Mouse (Mus musculus) liver, embryonic 11.5 days (tissue): ENCODE measurements around the gene Grin2c. TPM values are rescaled to one million over a fixed set of nuclear protein-coding genes. Genes with fewer than 3 reads are reported as not detected.

Experiments used
- ATAC-seq: fragments of 200-750 bp; cut with Nextera tagmentation; replicated peaks from 2 replicates; pipeline ENCODE4 v1.8.0; 2017; ENCODE audit warnings: moderate number of reproducible peaks, mild to moderate bottlenecking, moderate TSS enrichment, moderate library complexity; ENCODE audit not compliant: low FRiP score
- DNase-seq: peaks from one replicate; pipeline ENCODE4 v3.0.0-alpha.2; 2017; ENCODE audit warnings: low spot score
- H3K27ac ChIP-seq: fragments of 300-500 bp; sonication (generic); 2 replicates; pipeline ENCODE4 v1.5.1; 2014; ENCODE audit warnings: mild to moderate bottlenecking, low read depth, low read length, control low read depth
- H3K27me3 ChIP-seq: fragments of 300-500 bp; sonication (generic); replicated peaks from 2 replicates; pipeline ENCODE4 v1.6.1; 2014; ENCODE audit warnings: low read length, mixed read lengths; ENCODE audit not compliant: control insufficient read depth, insufficient read depth
- H3K36me3 ChIP-seq: fragments of 300-500 bp; sonication (generic); 2 replicates; pipeline ENCODE4 v1.6.1; 2014; ENCODE audit warnings: mild to moderate bottlenecking, low read length, moderate library complexity, mixed read lengths; ENCODE audit not compliant: control insufficient read depth, insufficient read depth
- H3K4me1 ChIP-seq: fragments of 300-500 bp; sonication (generic); replicated peaks from 2 replicates; pipeline ENCODE4 v1.6.1; 2014; ENCODE audit warnings: low read length, mixed read lengths; ENCODE audit not compliant: control insufficient read depth, insufficient read depth
- H3K4me2 ChIP-seq: fragments of 300-500 bp; sonication (generic); 2 replicates; pipeline ENCODE4 v1.6.1; 2014; ENCODE audit warnings: mild to moderate bottlenecking, control low read depth, moderate library complexity
- H3K4me3 ChIP-seq: fragments of 300-500 bp; sonication (generic); 2 replicates; pipeline ENCODE4 v1.5.1; 2014; ENCODE audit warnings: low read depth, low read length, control low read depth
- H3K9ac ChIP-seq: fragments of 300-500 bp; sonication (generic); 2 replicates; pipeline ENCODE4 v1.6.1; 2014; ENCODE audit warnings: low read depth, low read length, control low read depth
- H3K9me3 ChIP-seq: fragments of 300-500 bp; sonication (generic); 2 replicates; pipeline ENCODE4 v1.6.1; 2016; ENCODE audit warnings: low read length, inconsistent platforms, mixed read lengths; ENCODE audit not compliant: control insufficient read depth
- WGBS: fragments of 180-500 bp; shearing (Covaris S2); extraction: QIAGEN DNeasy Blood & Tissue Kit; methylation state at CpG from one replicate; pipeline ENCODE4 v1.1.7; 2014; 5-methylcytosine and 5-hydroxymethylcytosine counted together
- polyA plus RNA-seq: library from polyadenylated mRNA; unstranded; fragments of >200 nt; fragmentation: Nextera tagmentation; extraction: Ambion mirVana; gene quantifications from 2 replicates; pipeline ENCODE4 v1.2.1, GENCODE M21; 2014

The Grin2c gene
- polyA plus RNA-seq, 1 experiment from 2014 or later, result 0.89 TPM

- Histone ChIP-seq H3K27me3 (peaks cover 6% of the 10 kb centered on the region), H3K36me3 (no peaks in the 10 kb centered on the region; the same call in 1 of the 2 replicates), H3K4me1 (peaks cover 26% of the 10 kb centered on the region), H3K9me3 (no peaks in the 10 kb centered on the region), H3K4me2 (no peak overlapping the region), H3K4me3 (no peak overlapping the region), H3K9ac (no peak overlapping the region), H3K27ac (no peak overlapping the region)
- DNase-seq (no peak), ATAC-seq (no peak)
- WGBS, result 71% methylated on average over 10 of the region's 10 CpGs
Observed at GRCm38 (mm10) chr11:115272894-115273498, 6.0 kb upstream of the Grin2c start.

- WGBS, result 71% methylated on average over 10 of the region's 10 CpGs
- Histone ChIP-seq H3K27ac (no peak overlapping the region), H3K4me3 (no peak overlapping the region), H3K27me3 (peaks cover 21% of the 10 kb centered on the region), H3K9ac (no peak overlapping the region), H3K9me3 (no peaks in the 10 kb centered on the region), H3K36me3 (no peaks in the 10 kb centered on the region; the same call in 1 of the 2 replicates), H3K4me2 (no peak overlapping the region), H3K4me1 (peaks cover 27% of the 10 kb centered on the region)
- no peak for DNase-seq
- ATAC-seq, result no peak
Observed at GRCm38 (mm10) chr11:115271481-115271880, 4.4 kb upstream of the Grin2c start.

- Histone ChIP-seq H3K9ac (no peak overlapping the region), H3K9me3 (no peaks in the 10 kb centered on the region), H3K36me3 (no peaks in the 10 kb centered on the region; the same call in 1 of the 2 replicates), H3K27me3 (peaks cover 26% of the 10 kb centered on the region), H3K4me3 (no peak overlapping the region), H3K4me2 (no peak overlapping the region), H3K27ac (no peak overlapping the region), H3K4me1 (peaks cover 24% of the 10 kb centered on the region)
- 80% methylated on average over 9 of the region's 9 CpGs for WGBS
- no peak for DNase-seq
- no peak for ATAC-seq
Observed at GRCm38 (mm10) chr11:115271052-115271451, 4.0 kb upstream of the Grin2c start.

GRCm38 (mm10) chr11:115270148-115270861 is 3.3 kb upstream of the Grin2c start:
- Histone ChIP-seq H3K36me3 (no peaks in the 10 kb centered on the region; the same call in 1 of the 2 replicates), H3K4me1 (peaks cover 17% of the 10 kb centered on the region), H3K27ac (no peak overlapping the region), H3K4me3 (no peak overlapping the region), H3K9me3 (no peaks in the 10 kb centered on the region), H3K9ac (no peak overlapping the region), H3K4me2 (no peak overlapping the region), H3K27me3 (peaks cover 33% of the 10 kb centered on the region)
- ATAC-seq, result no peak
- 42% methylated on average over 19 of the region's 19 CpGs for WGBS
- peak; percentile 77 for DNase-seq

GRCm38 (mm10) chr11:115269330-115270066 is 2.5 kb upstream of the Grin2c start:
- Histone ChIP-seq H3K9me3 (no peaks in the 10 kb centered on the region), H3K27ac (no peak overlapping the region), H3K27me3 (peaks cover 41% of the 10 kb centered on the region), H3K4me2 (no peak overlapping the region), H3K4me3 (no peak overlapping the region), H3K36me3 (no peaks in the 10 kb centered on the region; the same call in 1 of the 2 replicates), H3K4me1 (peaks cover 14% of the 10 kb centered on the region; the same call in 1 of the 2 replicates), H3K9ac (no peak overlapping the region)
- DNase-seq, result no peak
- WGBS, result 87% methylated on average over 27 of the region's 27 CpGs
- ATAC-seq, result no peak

- Histone ChIP-seq H3K36me3 (no peaks in the 10 kb centered on the region; the same call in 1 of the 2 replicates), H3K27ac (no peak overlapping the region), H3K4me3 (no peak overlapping the region), H3K27me3 (peaks cover 53% of the 10 kb centered on the region), H3K4me2 (no peak overlapping the region), H3K4me1 (peaks cover 7% of the 10 kb centered on the region; the same call in 1 of the 2 replicates), H3K9me3 (no peaks in the 10 kb centered on the region), H3K9ac (no peak overlapping the region)
- DNase-seq, result no peak
- ATAC-seq, result no peak
- WGBS, result 73% methylated on average over 11 of the region's 11 CpGs
Observed at GRCm38 (mm10) chr11:115267958-115268357, 915 bp upstream of the Grin2c start.

- Histone ChIP-seq H3K4me3 (peak overlapping the region; percentile 43), H3K9me3 (no peaks in the 10 kb centered on the region), H3K9ac (no peak overlapping the region), H3K4me1 (peaks cover 7% of the 10 kb centered on the region; the same call in 1 of the 2 replicates), H3K4me2 (peak overlapping the region; percentile 63), H3K27me3 (peaks cover 69% of the 10 kb centered on the region), H3K36me3 (no peaks in the 10 kb centered on the region; the same call in 1 of the 2 replicates), H3K27ac (no peak overlapping the region)
- WGBS, result 2% methylated on average over 21 of the region's 22 CpGs
- no peak for DNase-seq
- ATAC-seq, result no peak
Observed at GRCm38 (mm10) chr11:115266400-115266778, 654 bp downstream of the Grin2c start.

- Histone ChIP-seq H3K4me1 (peaks cover 7% of the 10 kb centered on the region; the same call in 1 of the 2 replicates), H3K27ac (no peak overlapping the region), H3K27me3 (peaks cover 73% of the 10 kb centered on the region), H3K4me2 (peak overlapping the region; percentile 63), H3K4me3 (peak overlapping the region; percentile 43), H3K9me3 (no peaks in the 10 kb centered on the region), H3K36me3 (no peaks in the 10 kb centered on the region; the same call in 1 of the 2 replicates), H3K9ac (no peak overlapping the region)
- ATAC-seq, result no peak
- WGBS, result 7% methylated on average over 20 of the region's 20 CpGs
- DNase-seq, result no peak
Observed at GRCm38 (mm10) chr11:115265771-115266399, 1.2 kb downstream of the Grin2c start.
